Mouse (Mus musculus): ENCODE results near the gene Ivns1abp.
A peak's percentile ranks its signal among the peaks of the same experiment; 100 is the strongest.
"Not testable (repeated sequence)": the region's sequence is repeated elsewhere in the genome, so short reads cannot be mapped to it uniquely, and the experiment has no call there.

Gene Ivns1abp

DNA sequence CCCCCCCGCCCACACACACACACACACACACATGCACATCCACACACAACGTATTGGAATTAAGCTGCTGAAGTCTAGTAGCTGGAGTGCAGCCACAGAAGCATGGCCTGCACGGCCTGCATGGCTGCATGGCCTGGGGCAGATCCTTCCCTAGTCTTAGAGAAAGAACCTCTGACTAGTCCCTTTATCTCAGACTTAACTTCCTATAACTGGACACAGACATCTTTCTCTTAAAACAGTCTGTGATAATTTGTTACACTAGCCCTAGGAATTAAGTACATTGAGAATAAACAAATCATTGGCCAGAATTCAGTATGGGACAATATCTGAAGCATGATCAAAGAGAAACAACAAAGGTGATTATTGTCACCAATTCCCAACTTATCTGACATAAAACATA, 2.0 kb upstream of the Ivns1abp start:
- DNase-seq: no peak

DNA sequence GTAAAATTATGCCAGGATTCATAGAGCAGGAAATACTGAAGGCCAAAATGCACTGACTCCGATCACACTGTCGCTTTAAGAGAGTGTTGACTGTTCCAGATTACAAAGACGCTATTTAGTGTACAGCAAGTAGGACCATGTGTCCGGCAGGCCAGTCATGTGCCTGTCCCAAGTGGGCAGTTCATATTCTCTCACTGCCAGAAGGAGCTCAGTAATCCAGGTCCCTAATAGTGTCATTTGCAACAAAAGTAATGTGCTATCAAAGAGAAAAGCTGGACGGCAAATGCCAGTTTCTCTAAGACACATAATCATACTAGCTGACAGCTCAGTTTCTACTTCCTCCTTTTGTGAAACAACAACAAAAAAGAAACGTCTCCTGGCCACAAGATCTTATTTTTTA, 1.3 kb upstream of the Ivns1abp start:
- peak in 1 of 2 experiments; percentile 29 for DNase-seq

DNA sequence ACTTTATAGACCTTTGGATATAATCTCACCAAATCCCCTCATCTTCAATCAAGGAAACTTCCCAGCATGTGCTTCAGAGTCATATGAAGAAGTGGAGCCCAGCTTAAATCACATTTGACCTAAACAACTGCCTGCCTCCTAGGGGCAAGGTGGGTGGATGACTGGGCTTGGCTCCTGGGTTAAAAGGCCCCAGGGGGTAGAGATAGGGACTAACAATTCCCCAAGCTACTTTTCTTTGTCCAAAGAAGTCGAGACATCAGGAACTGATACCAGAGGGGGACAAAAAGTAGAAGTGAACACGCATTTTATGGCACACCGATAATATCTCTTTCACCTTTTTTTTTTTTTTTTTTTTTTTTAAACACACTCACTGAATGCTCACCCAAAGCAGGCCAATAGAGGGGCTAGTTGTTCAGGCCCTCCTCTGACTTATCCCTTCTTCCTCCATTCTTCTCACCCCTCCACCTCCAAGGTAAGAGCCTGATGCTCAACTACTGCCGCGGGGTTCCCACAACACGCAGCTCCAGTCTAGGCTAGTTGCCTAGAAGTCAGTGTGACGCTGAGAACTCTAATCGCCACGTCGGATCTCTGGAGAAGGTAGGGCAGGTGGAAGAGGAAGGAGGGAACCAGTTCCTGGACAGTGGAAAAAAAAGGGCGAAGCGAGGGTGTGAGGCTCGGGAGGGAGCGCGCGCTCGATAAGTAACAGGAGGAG, 550 bp upstream of the Ivns1abp start:
- peak; percentile 19 to 42 for DNase-seq

DNA sequence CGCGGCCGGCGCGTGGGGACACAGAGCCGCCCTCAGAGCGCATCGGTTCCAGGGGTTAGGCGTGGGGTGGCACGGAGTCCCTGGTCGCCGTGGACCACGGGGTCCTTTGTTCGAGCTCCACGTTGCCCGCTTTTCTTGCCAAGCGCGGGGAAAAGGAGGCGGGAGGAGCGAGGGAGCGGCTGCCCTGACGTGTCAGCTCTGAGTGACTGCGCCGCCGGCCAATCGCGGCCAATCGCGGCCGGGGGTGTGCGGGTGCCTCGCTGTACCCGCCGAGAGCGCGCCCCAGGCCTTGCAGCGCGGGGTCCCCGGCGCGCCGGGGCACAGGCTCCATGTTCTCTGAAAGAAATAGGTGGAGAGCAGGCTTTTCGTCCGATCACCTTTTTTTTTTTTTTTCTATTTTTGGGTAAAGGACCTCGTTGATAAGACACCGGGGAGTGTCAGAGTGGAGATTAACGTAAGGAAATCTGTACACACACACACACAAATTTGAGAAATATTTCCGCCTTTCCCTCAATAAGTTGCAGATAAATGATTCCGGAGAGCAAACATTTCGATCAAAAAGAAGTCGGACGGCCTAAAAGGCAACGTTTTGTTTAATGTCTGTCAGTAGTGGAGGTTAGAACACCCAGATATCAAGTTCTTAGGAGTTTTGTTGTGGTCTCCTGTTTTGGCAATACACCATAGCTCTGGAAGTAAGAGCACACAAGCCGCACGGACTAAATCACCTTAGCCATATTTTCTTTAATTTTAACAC, 1.0 kb downstream of the Ivns1abp start:
- peak; percentile 90 to 95 for DNase-seq

DNA sequence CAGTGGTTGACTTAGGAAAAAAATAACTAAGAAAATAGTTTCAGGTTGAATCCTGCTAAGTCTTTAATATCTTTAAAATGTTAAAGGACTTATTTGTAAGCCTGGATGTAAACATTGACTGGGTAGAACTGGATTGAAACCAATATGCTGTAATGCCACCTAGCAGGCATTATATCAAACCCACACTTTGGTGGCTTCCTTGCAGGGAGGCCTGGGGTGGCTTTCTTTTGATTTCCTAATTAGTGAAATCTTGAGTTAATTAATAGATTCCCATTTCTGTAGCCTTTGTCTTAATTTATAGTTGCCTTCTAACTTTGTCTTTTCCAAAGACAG, 1.6 kb downstream of the Ivns1abp start:
- no peak for DNase-seq

DNA sequence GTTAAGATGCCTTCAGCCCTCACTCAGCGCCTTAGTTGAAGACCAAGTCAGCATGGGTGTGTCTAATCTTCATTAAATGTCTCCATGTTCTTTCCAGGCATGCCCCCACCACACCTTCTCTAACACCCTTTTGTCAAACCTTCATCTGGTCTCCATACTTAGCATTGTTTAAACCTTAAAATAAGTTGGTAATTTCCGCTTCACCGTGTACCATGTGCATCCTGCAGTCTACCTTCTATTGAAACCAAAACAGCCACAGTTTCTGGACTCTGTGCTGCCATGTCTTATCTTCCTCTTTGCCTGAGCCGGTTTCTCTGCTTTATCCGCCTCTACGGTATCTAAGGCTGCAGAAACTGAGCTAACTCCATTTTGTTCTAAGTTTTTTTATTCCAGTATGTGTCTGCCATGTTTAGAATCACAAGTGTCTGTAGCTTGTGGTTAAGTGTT, 2.4 kb downstream of the Ivns1abp start:
- no peak for DNase-seq

DNA sequence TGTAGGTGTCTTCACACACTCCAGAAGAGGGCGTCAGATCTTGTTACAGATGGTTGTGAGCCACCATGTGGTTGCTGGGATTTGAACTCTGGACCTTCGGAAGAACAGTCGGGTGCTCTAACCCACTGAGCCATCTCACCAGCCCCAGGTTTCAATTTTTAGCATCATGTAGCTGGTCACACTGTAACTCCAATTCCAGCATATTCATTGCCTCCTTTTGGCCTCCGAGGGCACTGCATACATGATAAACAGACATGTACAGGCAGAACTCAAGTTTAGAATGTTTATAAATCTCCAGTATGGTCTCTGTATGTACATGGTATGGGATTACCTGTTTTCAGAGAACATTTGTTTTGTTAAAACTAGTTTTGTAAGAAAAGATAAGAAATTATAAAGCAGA, 4.0 kb downstream of the Ivns1abp start:
- not testable (repeated sequence) for DNase-seq

DNA sequence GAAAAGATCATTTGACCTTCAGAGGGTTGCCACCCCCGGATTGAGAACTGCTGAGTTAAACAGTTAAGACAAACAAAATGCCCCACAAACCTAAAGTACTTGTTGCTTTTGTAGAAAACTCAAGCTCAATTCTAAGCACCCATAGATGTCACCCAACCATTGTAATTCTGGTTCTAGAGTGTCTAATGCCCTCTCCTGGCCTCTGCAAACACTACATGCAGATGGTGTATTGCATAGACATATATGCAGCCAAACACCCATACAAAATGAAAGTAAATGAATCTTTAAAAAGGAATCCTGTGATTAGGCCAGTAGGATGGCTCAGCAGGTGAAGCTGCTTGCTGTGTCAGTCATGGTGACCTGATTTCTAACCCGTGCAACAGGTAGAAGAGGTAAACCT, 8.6 kb downstream of the Ivns1abp start:
- DNase-seq: peak in 1 of 2 experiments; percentile 54

DNA sequence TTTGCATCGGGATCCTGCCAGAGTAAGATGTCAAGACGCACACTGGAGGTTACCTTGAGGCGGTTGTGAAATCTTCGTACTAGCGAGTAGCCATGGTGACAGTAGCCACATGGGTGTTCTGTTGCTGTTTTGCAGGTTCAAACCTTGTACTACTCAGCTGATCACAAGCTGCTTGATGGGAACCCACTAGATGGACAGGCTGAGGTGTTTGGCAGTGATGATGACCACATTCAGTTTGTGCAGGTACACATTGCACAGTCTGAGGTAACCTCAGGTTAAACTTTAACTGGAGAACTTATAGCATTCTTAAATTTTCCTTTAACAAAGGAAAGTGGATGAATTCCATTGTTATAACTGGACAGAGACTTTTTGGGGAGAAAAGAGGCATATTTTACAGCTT, 11.7 kb downstream of the Ivns1abp start:
- DNase-seq: no peak

DNA sequence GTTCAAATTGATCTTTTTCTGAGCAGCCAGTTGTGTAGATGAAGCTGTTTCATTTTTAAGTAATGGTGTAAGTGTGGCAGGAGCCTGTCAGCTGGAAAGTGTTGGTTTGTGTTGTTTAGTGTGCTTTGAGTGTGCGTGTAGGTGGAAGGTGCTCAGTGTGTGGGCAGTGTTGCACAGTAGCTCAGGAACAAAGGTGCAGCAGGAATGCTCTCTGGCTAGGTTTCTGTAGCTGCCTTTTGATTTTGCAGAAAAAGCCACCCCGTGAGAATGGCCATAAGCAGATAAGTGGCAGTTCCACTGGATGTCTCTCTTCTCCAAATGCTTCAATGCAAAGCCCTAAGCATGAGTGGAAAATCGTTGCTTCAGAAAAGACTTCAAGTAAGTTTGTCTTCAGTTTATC, 15.1 kb downstream of the Ivns1abp start:
- DNase-seq: no peak

DNA sequence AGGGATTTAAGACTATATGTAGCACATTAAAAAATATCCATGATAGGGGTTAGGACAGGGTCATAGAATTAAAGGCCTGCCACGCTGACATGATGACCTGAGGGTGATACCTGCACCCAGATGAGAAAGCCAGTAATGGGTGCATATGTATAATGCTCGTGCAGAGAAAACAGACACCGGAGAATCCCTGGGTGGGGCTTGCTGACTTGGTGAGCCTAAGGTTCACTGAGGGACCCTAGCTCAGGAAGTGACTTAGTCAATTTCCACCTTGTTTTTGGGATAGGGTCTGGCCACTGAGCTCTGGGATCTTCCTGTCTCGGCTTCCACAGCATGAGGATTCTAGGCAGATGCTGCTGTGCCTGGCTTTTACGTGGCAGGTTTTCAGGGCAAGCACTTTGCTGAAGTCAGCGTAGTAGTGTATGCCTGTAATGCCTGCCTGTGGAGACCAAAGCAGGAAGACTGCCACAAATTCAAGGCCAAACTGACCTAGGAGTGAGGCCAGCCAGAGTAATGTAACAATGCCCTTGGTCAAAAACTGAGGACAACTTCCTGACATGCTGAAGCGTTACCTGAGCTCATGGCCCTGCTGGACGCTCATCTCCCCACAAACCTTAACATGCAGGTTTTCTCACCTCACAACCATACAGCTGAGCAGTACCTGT, 22.8 kb downstream of the Ivns1abp start:
- no peak for DNase-seq

DNA sequence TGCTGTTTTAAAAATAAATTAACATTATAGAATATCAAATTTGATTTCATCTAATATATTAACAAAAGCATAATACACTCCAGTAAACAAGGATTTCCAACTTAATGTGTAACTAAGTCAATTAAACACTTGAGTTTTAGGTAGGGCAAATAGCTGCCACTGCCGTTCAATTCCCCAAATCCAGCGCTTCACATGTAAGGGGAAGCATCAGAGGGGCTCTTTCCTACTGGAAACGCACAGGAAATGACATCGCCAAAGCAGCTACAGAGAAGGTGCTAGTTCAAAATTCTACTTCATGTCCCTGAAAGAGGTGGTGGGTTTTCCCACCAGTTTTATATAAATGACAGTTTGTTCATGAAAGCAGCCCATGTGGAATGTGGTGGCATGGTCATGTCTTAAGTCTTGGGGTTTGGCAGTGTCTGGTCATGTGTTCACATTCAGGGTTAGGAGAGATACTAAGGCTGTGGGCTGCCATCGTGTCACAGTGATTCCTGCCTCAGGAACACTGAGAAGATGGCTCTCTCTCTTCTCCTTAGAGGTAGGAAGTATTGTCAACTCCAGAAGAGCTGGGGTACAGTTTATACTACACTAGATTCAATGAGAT, 23.5 kb downstream of the Ivns1abp start:
- no peak for DNase-seq

DNA sequence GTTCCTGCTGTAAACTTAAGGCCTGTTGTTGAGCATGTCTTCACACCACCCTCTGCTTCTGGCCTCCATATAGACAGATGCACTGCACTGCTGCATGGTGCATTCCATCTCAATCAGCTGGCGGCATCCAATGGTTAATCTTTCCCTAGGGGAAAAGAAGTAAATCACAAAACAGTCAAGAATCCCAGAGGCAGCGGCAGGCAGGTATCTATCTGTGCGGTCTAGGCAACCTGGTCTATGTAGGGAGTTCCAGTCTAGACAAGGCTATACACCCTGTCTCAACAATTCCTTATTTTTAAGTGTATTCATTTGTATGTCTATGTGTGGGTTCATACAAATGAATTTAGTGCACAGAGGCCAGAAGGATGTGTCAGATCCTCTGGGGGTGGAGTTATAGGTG, 24.2 kb downstream of the Ivns1abp start:
- no peak for DNase-seq

DNA sequence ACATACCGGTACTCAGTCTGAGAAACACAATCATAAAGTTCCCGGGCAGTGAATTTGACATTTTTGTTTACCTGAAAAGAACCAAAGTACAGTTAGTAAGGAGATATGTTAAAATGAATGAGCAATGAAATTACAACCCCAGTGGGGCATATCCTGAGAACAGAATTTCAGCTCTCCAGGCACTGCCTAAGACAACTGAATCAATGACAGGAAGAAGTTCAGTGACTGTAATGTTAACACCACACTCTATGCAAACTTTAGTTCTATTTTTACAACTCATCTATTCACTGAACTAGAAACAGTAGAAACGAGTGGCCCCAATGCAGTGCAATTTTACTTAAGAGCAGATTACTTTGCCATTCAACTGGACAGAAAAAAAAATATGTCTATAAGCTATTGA, 26.3 kb downstream of the Ivns1abp start:
- no peak for DNase-seq

DNA sequence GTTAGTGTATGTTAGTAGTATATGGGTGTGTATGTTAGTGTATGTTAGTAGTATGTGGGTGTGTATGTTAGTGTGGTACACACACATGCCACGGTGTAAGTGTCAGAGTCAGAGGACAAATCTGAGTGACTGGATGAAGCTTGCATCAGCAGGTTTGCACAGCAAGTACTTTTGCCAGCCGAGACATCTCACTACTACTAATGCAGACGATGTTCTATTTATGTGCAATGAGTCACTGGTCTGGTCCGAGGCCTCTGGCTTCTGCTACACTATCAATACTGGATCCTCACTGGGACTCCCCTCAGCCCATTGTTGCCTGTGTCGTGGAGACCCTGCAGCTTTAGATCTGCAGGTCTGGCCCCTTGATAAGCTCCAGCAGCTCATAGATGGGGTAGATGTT, 27.3 kb downstream of the Ivns1abp start:
- DNase-seq: no peak

DNA sequence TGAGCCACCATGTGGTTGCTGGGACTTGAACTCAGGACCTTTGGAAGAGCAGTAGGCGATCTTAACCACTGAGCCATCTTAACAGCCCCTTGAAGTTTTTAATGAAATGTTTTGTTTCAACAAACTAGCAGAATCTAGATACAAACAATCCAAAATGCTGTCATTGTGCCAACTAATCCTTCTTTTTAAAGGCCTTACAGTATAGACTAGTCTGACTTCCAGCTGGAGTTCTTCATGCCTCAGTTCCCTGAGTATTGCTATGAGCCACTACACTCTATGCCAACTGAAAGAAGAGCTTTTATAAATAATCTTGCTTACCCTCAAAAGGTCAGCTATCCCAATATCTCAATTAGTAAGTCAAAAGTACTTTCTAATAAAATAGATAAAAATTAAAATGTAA, 28.5 kb downstream of the Ivns1abp start:
- no peak for DNase-seq

DNA sequence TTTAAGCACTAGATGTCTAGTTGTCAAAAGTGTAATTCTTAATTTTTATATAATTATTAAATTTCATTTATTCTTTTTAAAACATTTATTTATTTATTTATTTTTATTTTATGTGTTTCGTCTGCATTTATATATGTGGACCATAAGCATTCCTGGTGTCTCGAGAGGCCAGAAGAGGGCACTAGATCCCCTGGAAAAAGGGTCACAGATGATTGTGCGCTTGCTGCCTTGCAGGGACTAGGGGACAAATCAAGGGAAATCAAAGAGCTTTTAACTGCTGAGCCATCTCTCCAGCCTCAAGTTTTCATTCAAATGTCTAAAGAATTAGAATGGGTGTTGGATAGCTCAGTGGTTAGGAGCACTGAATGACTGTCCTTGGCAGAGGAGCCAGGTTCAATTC, 33.1 kb downstream of the Ivns1abp start:
- DNase-seq: no peak

DNA sequence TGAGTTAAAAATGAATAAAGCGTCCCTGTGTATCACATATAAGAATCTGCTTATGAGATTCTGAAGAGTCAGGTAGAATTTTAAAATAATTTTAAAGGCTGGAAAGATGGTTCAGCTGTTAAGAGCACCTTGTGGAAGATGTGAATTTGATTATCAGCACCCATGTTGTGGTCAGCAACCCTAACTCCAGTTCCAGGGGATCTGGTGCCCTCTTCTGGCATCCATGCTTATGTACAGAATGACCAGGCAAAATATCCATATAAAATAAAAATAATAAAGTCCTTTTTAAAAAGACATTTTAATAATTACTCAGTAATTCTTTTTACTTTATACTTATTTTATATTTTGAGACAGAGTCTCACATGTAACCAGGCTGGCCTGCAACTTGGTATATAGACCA, 45.8 kb downstream of the Ivns1abp start:
- no peak for DNase-seq

DNA sequence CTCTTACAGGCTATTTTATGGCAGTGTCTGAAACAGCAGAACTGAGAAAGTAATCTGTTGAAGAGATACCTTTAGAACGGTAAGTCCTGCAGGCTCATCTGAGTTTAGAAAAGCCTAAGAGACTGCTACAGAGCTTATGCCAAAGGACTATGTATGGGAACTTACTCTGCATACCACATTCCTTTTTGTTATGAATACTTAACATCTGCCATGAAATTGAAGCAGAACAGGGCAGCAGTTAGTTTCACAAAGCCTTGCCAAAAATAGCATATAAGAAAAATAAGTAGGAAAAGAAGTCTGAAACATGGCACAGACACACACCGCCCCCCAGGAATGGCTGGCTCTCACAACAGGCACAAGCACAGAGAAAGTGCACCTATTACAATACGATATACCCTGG, 65.5 kb downstream of the Ivns1abp start:
- DNase-seq: no peak

Measured in spleen, adult 18-20 months (tissue).